Mouse (Mus musculus): ENCODE results near the gene Rhobtb1.

Gene Rhobtb1

GRCm38 (mm10) chr10:69211976-69212375, 60.7 kb downstream of the Rhobtb1 start:
- DNase-seq = peak; percentile 32

DNA sequence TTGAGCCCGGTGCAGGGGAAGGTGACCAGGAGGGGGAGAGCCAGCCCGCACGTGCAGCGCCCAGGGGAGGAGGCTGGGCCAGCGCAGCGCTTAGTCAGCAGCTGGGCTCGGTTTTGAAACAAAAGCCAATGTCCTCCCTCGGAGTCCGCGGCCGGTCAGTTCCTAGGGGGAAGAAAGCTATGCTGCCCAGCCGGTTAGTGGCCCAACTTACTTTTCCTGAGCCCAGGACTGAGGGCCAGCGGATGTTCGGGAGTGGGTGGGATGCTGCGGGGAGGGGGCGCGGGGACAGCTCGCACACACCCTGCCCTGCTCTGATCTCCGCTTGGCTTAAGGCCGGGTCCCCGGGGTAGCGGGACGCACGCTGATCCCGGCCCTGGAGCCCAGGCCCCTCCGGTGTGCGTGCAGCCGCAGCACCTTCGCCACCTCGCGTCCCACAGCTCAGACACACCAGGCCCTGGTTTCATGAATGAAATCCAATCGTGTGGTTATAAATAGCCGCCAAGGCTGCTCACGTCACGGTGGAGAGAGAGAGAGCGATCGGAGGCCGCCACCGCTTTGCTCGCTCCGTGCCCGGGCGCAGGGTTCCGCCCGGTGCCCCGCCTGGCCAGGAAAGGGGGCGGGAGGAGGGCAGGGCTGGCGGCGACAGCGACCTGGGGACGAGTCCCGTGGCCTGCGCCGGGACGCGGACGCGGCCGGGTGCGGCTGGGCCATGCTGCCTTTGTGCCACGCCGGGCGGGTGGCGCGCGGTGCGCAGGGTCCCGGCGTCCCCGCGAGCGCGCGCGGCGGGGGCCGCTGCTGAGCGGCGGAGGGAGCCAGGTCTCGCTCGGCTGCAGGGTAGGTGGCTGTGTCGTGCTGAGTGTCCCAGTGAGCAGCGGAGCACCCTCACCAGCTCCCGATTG, 61.6 kb downstream of the Rhobtb1 start, which contains the start of gene A930033H14Rik:
Gene A930033H14Rik, minus strand, starts transcription at position 557 of the 899 bp plus-strand sequence.
- DNase-seq = peak; percentile 74

DNA sequence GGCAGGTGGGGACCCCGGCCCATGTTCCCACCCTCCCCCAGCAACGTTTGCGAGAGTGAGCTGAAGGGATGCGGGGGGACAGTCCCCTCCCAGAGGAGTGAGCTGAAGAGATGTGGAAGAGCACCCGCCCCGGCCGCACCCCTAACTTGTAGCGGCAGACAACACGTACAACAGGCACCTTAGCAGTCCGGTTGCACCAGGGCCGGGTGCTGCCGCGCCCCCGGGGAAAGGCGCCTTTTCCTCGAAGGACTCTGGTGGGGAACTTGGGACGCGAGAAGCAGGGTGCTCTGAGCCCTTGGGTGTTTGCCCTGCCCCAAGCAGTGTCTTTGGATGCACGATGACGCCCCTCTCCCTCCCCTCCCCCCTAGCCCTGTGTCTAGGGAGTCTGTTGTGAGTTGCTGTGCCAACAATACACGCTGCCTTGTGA, 62.2 kb downstream of the Rhobtb1 start:
- no peak for DNase-seq

DNA sequence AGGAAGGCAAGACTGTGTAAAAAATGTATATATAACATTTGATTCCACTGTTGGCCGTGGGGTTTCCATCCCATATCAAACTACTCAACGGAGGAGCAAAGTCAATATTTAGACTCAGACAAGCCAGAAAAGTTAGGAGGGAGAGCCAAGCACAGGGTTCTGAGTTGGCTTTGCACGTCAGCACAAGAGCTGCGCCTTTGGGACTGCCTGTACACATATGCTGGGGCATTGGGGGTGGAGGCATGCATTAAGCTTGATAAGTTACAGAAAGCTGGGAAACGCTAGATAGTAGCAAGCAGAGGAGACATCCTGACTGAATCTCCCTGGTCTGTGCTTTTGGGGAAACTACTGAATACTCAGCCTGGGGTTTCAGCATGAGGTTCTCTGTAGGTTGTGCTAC, 62.8 kb downstream of the Rhobtb1 start:
- no peak for DNase-seq

DNA sequence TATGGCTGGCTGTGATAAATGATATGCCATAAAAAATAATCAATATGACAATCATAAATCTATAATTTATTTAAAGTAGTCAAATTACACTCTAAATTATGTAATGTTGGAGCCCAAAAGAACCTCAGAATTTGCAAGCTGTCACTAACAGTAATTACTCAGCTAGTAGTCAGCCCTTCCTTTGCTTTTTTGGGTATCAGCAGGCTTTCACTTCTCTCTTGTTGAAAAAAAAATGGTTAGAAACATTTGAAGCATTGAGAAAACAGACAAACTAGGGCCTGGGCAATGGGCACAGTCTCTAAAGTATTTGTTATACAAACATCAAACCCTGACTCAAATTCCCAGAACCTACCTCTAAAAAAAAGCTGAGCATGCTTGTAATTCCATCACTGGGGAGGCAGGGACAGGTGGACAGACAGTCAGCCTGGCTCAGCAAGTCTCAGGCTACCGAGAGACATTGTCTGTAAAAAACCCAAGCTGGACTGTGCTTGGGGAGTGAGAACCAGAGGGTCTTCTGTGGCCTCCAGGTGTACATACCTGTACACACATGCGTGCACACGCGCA, 66.0 kb downstream of the Rhobtb1 start:
- no peak for DNase-seq

- DNase-seq = no peak
Measured at GRCm38 (mm10) chr10:69218458-69219288, 67.4 kb downstream of the Rhobtb1 start.

DNA sequence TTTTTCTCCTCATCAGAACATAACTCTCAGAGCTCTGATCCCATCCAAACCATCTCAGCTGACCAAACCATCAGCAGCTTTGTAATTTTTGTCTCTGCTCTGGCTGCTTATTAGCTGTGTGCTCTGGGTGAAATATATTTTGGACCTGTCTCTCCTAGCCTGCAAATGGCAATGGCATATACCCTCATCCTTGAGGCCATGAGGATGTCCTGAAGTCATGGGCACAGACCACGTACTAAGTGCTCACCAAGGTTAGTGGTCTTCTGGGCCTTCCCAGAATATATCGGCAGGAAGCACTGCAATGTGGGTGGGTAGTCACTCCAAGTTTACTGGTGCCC, 68.0 kb downstream of the Rhobtb1 start:
- no peak for DNase-seq

DNA sequence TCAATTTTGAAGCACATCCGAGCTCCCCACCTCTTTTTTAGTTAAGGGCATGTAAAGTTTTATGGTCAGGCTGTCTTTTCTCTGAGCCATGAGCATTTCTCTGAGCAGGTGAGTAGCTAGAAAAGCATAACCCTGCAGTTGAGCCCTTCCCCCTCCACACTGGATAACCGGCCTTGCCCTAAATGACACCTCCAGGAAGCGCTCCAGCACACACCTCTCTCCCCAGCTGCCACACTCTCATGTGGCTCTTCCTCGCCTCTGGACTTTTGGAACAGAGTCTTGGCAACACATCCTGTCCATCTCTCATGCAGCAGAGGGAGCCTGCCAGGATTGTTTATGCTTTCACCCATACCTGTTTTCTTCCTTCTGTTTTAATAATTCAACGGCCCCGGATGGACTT, 69.1 kb downstream of the Rhobtb1 start:
- DNase-seq = no peak

DNA sequence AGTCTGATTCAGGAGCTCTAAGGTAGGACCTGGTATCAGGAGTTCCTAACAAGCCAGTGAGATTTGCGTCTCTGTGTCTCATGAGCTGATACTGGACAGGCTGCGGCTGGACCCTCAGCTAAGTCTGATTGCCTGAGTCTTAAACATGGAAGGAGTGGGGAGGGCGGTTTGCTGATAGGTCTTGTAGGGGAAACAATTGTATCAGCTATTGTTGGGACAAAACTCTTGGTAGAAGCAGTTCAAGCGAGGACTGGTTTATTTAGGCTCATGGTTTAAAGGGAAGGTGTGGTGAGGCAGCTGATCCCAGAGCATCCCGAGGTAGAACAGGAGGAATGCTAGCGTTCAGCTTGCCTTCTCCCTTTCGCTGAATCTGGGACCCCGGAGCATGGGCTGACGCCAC, 69.9 kb downstream of the Rhobtb1 start:
- DNase-seq = no peak

GRCm38 (mm10) chr10:69221955-69222354, 70.7 kb downstream of the Rhobtb1 start:
- no peak for DNase-seq

GRCm38 (mm10) chr10:69223232-69223631, 72.0 kb downstream of the Rhobtb1 start:
- no peak for DNase-seq

DNA sequence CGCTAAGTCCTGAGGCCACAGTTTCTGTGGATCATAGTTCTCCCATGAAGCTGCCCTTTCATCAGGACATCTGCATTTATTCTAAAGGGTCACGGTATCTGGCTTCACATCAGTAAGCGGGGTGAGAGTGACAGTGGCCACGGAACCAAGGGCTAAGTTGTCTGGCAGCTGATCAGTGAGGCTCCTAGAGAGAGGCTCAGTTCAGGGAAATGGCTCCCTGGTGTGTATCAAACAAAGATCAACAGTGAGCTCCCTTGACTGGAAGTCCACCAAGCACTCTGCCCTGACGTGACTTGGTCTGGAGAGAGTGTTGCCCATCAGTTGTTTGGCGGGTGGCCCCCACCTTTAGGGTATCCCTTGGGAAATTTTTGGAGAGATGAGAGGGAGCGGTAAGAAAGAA, 73.0 kb downstream of the Rhobtb1 start:
- DNase-seq = no peak

DNA sequence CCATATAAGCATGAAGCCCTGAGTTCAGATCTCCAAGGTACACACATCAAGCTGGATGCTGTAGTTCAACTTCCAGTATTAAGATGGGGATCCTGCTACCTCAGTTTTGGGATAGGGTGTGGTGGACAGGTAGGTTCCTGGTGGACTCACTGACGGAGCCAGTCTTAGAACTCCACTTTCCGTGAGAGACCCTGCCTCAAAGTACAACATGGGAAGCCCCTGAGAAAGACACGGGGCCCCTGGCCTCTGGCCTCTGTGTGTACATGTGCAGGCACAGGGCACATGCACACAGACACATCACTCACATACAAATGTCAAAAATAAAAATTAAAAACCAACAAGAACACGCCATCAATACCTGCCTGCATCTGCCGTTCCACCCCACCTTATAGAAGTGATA, 74.2 kb downstream of the Rhobtb1 start:
- DNase-seq = no peak

DNA sequence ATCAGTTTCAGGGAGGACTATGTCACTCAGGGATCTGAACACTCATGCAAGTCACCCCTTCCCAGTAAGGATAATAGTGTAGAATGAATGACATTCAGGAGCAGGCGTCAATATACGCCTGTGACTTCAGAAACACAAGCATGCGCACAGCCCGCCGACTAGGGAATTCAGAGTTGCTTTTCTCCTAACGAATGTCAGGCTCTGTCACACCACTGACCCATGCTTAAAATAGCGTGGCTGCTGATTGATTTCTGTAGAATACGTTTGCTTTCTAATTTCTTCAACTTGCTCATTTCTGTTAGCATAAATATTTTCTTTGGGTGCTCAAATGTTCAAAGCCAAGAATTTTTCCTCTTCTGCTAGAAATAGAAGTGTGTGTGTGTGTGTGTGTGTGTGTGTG, 74.7 kb downstream of the Rhobtb1 start:
- no peak for DNase-seq

DNA sequence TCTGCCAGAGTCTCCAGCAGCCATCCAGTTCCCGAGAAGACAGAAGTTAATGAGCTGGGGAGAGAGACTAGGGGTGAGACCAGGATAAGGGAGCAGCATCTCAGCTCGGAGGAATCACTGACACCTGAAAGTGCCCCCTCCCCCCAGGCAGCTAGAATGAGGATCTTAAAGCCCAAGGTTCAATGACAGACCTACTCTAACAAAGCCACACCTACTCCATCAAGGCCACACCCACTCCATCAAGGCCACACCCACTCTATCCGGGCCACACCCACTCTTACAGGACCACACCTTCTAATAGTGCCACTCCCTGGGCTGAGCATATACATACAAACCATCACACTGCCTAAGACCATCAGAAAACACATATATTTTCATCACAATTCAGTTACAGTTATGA, 86.0 kb downstream of the Rhobtb1 start:
- no peak for DNase-seq

- DNase-seq = no peak
Measured at GRCm38 (mm10) chr10:69237781-69238180, 86.5 kb downstream of the Rhobtb1 start.

DNA sequence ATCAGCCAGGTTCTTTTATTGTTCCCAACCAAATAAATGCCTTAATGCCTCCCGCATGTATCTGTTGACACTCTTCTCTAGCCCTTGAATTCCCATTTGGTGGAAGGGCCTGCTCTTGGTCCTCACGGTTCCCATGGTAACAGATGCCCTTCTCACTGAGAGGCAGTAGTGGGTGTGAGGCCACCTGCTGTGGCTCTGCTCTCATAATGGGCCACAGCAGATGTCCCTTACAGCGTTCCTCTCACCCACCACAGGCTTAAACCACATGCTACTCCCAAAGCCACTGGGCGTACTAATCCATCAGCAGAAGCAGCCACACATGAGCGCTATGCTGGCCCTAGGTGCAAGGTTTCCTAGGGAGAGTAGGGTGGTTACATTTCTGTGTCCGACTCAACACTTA, 87.1 kb downstream of the Rhobtb1 start:
- peak; percentile 12 for DNase-seq

DNA sequence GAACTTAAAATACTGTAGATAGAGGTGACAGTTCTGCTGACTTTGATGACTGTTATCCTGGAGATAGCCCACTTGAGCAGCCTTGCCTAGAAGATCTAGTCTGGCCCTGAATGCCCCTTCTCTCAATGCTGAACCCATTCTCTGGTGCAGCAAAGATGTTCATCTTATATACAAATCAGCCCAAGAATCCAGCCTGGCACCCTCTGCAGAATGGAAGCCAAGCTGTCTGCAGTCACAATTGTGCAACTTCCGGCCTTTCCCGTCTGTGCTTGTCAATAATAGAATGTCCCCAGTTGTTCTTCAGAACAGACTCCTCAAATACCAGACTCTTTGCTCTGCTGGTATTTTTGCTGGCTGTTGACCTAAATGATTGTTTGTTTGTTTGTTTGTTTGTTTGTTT, 89.3 kb downstream of the Rhobtb1 start:
- DNase-seq = no peak

DNA sequence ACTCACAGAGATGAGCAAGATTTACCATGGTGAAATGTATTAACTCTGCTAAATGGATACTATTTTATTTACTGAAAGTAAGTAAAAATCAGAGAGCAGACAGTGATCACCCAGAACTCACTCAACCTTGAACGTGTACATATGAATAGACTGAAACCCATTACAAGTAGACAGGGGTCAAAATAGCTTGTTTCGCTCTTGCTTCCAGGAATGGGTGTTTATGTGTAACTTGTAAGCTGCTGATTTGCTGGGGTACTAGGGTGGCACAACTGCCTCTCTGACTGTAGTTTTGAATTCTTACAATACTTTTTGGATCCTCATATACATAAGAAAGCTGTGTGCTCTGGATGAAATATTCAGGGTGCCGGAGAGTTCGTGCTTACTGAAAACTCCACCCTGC, 93.9 kb downstream of the Rhobtb1 start:
- DNase-seq = no peak

DNA sequence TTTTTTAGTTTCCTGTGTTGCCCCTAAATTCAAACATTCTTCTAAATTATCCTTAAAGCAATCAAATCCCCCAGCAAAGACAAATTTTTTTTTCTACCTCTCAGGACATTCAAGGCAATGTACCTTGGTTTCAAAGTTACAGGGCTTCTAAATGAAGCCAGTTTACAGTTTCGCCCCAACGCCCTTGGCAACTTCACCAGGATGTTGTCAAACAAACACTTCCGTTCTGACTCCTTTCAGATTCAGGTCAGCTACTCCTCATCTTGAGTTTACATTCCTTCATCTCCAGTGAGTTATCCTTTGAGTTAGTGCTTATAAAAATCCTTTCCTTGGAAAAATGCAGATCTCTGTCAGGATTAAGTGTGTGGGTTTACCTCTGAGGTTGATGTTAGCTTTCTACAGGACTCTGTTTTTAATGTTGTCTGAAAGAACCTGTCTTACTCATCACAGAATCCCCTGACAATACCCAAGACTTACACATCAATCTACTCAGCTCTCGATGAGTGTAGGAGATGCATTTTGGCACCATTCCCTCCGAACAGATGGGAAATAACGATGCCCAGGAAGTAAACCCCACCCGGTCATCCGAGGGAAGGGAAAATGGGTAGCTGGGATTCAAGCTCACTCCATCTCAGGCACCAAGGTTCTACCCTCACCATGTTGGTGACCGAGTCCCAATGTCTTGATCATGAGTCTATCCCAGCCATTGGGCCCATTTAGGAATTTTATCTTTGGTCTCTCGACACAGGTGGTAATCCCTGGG, 94.9 kb downstream of the Rhobtb1 start:
- no peak for DNase-seq

GRCm38 (mm10) chr10:69246762-69247161, 95.5 kb downstream of the Rhobtb1 start:
- DNase-seq = no peak

DNA sequence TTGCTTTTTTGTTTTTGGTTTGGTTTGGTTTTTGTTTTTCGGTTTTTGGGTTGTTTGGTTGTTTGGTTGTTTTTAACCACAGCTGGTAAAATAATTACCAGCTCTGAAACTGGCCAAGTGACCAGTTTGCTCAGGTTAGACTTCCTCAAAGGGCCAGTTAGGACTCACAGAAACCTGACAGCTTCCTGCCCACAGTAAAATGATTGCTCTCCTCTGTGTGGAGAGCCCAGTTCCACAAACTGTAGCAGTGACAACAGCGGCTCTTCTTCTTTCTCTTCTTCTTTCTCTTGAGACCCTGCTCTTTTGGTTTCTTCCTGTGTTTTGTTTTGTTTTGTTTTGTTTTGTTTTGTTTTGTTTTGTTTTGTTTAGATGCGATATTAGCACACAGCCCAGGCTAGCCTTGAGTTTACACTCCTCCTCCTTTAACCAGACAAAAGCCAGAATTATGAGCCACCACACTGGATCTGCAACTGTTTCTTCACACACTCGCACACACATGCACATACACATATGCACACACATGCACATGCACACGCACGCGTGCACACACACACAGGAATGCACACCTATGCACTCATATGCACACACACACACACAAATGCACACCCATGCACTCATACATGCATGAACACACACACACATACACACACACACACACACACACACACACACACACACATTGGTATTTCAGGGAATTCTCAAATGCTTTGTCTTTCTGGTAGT, 96.2 kb downstream of the Rhobtb1 start:
- DNase-seq = no peak
